18 mouse cellular contexts compared by ENCODE assay signal in the genomic region with DNA sequence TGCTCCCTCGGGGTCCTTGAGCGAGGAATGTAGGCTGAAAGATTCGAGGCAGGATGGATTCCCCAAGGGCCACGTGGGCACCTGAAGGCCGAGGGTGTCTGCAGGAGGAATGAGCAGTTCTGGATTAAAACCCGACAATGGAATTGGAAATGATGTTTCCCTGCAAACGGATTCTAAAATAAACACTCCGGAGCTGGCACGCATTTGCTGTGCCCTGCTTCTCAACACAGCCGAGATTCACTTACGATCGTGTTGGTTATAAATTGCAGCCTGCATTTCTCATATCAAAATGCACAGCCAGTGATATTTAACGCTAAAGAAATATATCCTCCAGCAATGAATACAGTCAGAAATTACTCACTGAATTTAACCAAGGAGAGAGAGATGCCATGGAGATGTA.
DNase-seq lines count a peak whose midpoint lies in the region; ATAC-seq and TF ChIP-seq lines count a peak whose summit lies in the region.
"Had no signal": no experiment of that assay in that cellular context is flagged by ENCODE, and none has a peak within 500 bp of the region (broad histone marks: within the 10 kb centered on the region; RNA-seq: fewer than 3 reads in every experiment).

No protein-coding gene starts in this region.

- H3K27me3 ChIP-seq in forebrain, postnatal 0 days (ENCODE audit: insufficient read depth, low read length) = no peaks in the 10 kb centered on the region
- no peaks in the 10 kb centered on the region for H3K27me3 ChIP-seq in forebrain, embryonic 12.5 days
- H3K27me3 ChIP-seq in neural tube, embryonic 15.5 days (replicated peaks) = no peaks in the 10 kb centered on the region
- H3K27me3 ChIP-seq: kidney, embryonic 15.5 days had no signal

- ATAC-seq in forebrain, postnatal 0 days = no peak
- ATAC-seq in forebrain, embryonic 12.5 days (ENCODE audit: low FRiP score) = no peak
- no peak for ATAC-seq in neural tube, embryonic 15.5 days (ENCODE audit: low FRiP score)
- ATAC-seq: CD4-positive, CD25-positive, alpha-beta regulatory T cell, adult 4 months; forebrain, embryonic 16.5 days had no signal

- no peak for TF ChIP-seq CTCF in forebrain, postnatal 0 days (IDR thresholded peaks at IDR 0.05; ENCODE audit: low read depth)
- no peak for TF ChIP-seq CTCF in left cerebral cortex, adult 2 months (IDR thresholded peaks at IDR 0.05)

- in situ Hi-C loops in ES-E14 (cut with MboI; ENCODE audit: low sequenced_read_pairs in 2 of 2, unreplicated experiment in 2 of 2) = no loop called here

- intact Hi-C loops in left cerebral cortex, adult 2 months (cut with DNase I) = loop anchor here (5.0 kb wide), 1 partner anchor 168 kb away; the partner anchor contains the start of gene Fam19a5

- H3K9ac ChIP-seq in forebrain, postnatal 0 days = no peak overlapping the region
- H3K9ac ChIP-seq in forebrain, embryonic 12.5 days = no peak overlapping the region
- H3K9ac ChIP-seq in ES-E14 (ENCODE audit: insufficient read depth, low read depth, low read length, poor library complexity, severe bottlenecking) = no peak overlapping the region
- no peak overlapping the region; the same call in 1 of the 2 replicates for H3K9ac ChIP-seq in neural tube, embryonic 15.5 days (replicated peaks)
- H3K9ac ChIP-seq: kidney, embryonic 15.5 days had no signal

- H3K4me2 ChIP-seq in forebrain, postnatal 0 days (ENCODE audit: low read depth) = no peak overlapping the region
- no peak overlapping the region for H3K4me2 ChIP-seq in forebrain, embryonic 12.5 days
- H3K4me2 ChIP-seq in neural tube, embryonic 15.5 days = 0 out of 2 replicates have a peak overlapping the region, but pooled peaks have one; percentile 15
- H3K4me2 ChIP-seq: heart, embryonic 11.5 days; kidney, embryonic 15.5 days had no signal

- H3K36me3 ChIP-seq in forebrain, postnatal 0 days (ENCODE audit: insufficient read depth) = no peaks in the 10 kb centered on the region
- H3K36me3 ChIP-seq in forebrain, embryonic 12.5 days (replicated peaks) = no peaks in the 10 kb centered on the region
- no peaks in the 10 kb centered on the region for H3K36me3 ChIP-seq in ES-E14 (ENCODE audit: control insufficient read depth, insufficient read depth, low read length, poor library complexity, severe bottlenecking)
- no peaks in the 10 kb centered on the region for H3K36me3 ChIP-seq in neural tube, embryonic 15.5 days
- H3K36me3 ChIP-seq: kidney, embryonic 15.5 days had no signal

- H3K9me3 ChIP-seq in forebrain, postnatal 0 days (ENCODE audit: low read length) = no peaks in the 10 kb centered on the region
- H3K9me3 ChIP-seq in forebrain, embryonic 12.5 days = no peaks in the 10 kb centered on the region
- H3K9me3 ChIP-seq in ES-E14 (ENCODE audit: control insufficient read depth, insufficient read depth, low read depth, low read length) = no peaks in the 10 kb centered on the region
- H3K9me3 ChIP-seq in neural tube, embryonic 15.5 days (replicated peaks) = no peaks in the 10 kb centered on the region
- H3K9me3 ChIP-seq: kidney, embryonic 15.5 days had no signal

- H3K4me1 ChIP-seq in forebrain, postnatal 0 days (ENCODE audit: insufficient read depth) = no peaks in the 10 kb centered on the region
- H3K4me1 ChIP-seq in forebrain, embryonic 12.5 days = no peaks in the 10 kb centered on the region
- H3K4me1 ChIP-seq in ES-E14 (ENCODE audit: control insufficient read depth in 2 of 2, insufficient read depth in 2 of 2, low read length in 2 of 2, poor library complexity in 1 of 2) = no peaks in the 10 kb centered on the region
- H3K4me1 ChIP-seq in neural tube, embryonic 15.5 days = peaks cover 19% of the 10 kb centered on the region
- H3K4me1 ChIP-seq: kidney, embryonic 15.5 days had no signal

- WGBS in forebrain, postnatal 0 days = 61% methylated on average over 13 of the region's 13 CpGs
- 86% methylated on average over 13 of the region's 13 CpGs for WGBS in forebrain, embryonic 12.5 days
- WGBS in neural tube, embryonic 15.5 days = 57% methylated on average over 13 of the region's 13 CpGs

- H3K27ac ChIP-seq in forebrain, postnatal 0 days (ENCODE audit: low read depth, low read length) = no peak overlapping the region
- no peak overlapping the region for H3K27ac ChIP-seq in forebrain, embryonic 12.5 days
- no peak overlapping the region for H3K27ac ChIP-seq in left cerebral cortex, adult 2 months
- H3K27ac ChIP-seq in ES-E14 (ENCODE audit: insufficient read depth, low read depth, low read length, poor library complexity, severe bottlenecking) = 0 out of 2 replicates have a peak overlapping the region, but pooled peaks have one; percentile 3
- peak overlapping the region; percentile 68 for H3K27ac ChIP-seq in neural tube, embryonic 15.5 days (replicated peaks)
- H3K27ac ChIP-seq: kidney, embryonic 15.5 days had no signal

- DNase-seq in forebrain, postnatal 0 days = peak; percentile 39
- DNase-seq in left cerebral cortex, adult 2 months (ENCODE audit: extremely low spot score in 1 of 2, low spot score in 2 of 2) = peak in 1 of 2 experiments; percentile 23
- no peak for DNase-seq in left cerebral cortex, adult 8-10 months (ENCODE audit: low spot score in 2 of 2)
- no peak for DNase-seq in ES-E14 (ENCODE audit: low read depth, low spot score)
- no peak for DNase-seq in embryo, embryonic 11 days
- no peak for DNase-seq in gastrocnemius, adult 18-20 months (ENCODE audit: low spot score)
- DNase-seq: cerebellum, adult 18-20 months; cerebellum, postnatal 36 days; heart, postnatal 14 days; liver; lung, adult 18-20 months had no signal

- H3K4me3 ChIP-seq in forebrain, postnatal 0 days (ENCODE audit: low read depth, low read length) = no peak overlapping the region
- no peak overlapping the region for H3K4me3 ChIP-seq in forebrain, embryonic 12.5 days (replicated peaks)
- 0 out of 2 replicates have a peak overlapping the region, but pooled peaks have one; percentile 4 for H3K4me3 ChIP-seq in left cerebral cortex, adult 2 months
- no peak overlapping the region for H3K4me3 ChIP-seq in ES-E14 (ENCODE audit: insufficient read depth in 1 of 2, low read depth in 1 of 2, low read length in 2 of 2, poor library complexity in 1 of 2, severe bottlenecking in 1 of 2)
- no peak overlapping the region for H3K4me3 ChIP-seq in neural tube, embryonic 15.5 days (replicated peaks)
- H3K4me3 ChIP-seq: erythroblast, embryonic 14.5 days; kidney, embryonic 15.5 days had no signal

TF ChIP-seq in ES-E14, 5 proteins besides CTCF, POLR2A, EP300 and RAD21:
- TF ChIP-seq MAFK (IDR thresholded peaks at IDR 0.05; ENCODE audit: insufficient read depth, low read depth, low read length) = no peak

Comparison
In these comparisons a context has a peak if more than half of its experiments do, and no peak if none do; other contexts are left out.
1. H3K27ac ChIP-seq: peak in ES-E14 (single experiment) and neural tube, embryonic 15.5 days (single experiment); none in forebrain, postnatal 0 days (single experiment), forebrain, embryonic 12.5 days (single experiment) and left cerebral cortex, adult 2 months (single experiment).